Mouse (Mus musculus): ENCODE measurements around the gene Olfr507. TPM values are rescaled to one million over a fixed set of nuclear protein-coding genes. Genes with fewer than 3 reads are reported as not detected.
"Not testable (repeated sequence)": the region's sequence is repeated elsewhere in the genome, so short reads cannot be mapped to it uniquely, and the experiment has no call there.

The Olfr507 gene
- polyA plus RNA-seq (2012; rRNA removed) = not detected in 2 replicates

DNA sequence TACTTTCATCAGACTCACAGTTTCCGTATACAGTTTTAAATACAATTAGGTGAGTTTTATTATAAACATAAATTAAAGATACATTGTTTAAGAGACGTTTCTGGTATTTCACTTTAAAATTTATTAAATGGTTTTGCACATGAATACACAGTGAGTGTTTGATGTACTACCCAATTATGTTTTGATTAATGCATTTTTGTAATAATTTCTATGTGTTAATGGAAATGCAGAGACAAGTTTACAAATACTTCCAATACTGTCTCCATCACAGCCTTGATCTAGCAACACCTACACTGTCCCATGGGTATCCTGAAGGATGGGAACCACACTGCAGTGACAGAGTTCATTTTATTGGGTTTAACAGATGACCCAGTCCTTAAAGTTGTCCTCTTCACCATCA lies at the start of gene Olfr507:
TSS of gene Olfr507 (plus strand) at position 301 of the 400 bp plus-strand sequence.
- DNase-seq (ENCODE audit: extremely low spot score in 1 of 2, low spot score in 1 of 2) = no peak

DNA sequence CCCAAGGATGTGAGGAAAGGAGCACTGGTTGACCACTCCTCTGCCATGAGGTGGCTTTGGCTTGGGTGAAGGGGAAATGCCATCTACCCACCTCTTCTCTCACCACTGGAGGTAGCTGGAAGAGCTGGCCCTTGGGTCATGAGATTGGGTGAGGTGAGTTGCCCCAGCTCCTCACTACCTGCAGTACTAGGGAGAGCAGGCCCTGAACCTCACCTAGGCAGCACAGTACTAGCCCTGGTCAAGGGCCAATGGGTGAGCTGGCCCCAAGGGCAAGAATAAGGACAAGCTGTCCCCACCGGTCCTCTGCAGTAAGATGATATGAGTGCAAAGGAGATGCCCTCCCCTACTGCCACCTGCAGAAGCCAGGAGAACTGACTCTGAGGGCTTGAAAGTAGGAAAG lies 31.8 kb upstream of the Olfr507 start:
- no peak for DNase-seq (ENCODE audit: extremely low spot score in 1 of 2, low spot score in 1 of 2)

DNA sequence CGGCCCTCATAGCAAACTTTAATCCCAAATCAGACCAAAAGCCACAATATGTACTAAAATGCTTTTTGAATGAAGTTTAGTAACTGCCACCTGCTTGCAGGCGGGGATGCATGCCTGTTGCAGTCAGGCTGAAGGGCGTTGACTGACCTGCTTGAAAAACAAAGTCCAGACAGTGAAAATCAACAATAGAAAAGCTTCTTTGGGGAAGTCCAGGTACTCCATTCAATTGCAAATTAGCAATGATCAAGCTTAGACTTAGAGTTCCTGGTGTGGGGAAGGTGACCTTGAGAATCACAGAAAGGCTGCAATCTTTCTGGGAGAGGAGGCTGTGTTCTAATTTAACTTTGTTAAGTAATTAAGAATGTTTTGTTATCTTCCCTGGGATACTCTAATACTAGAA lies 19.7 kb upstream of the Olfr507 start:
- not testable (repeated sequence) for DNase-seq (ENCODE audit: extremely low spot score in 1 of 2, low spot score in 1 of 2)

DNA sequence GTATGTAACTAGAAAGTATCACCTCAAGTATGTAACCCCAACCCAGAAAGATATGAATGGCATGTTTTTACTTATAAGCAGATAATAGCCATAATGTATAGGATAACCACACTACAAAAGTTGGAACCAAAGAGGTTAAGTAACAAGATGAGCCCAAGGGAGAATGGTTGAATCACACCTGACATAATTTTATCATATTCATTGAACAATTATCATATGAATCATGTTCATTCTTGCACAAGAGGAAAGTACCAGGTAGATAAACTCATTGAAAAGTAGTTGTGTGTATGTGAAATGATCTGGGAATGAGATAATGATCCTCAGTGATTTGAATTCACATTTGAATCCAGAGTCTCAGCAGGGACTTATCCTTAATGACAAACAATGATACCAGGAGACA lies 11.1 kb upstream of the Olfr507 start, which contains the start of gene Olfr506:
TSS of gene Olfr506 (plus strand) at position 301 of the 400 bp plus-strand sequence.
- no peak for DNase-seq (ENCODE audit: extremely low spot score in 1 of 2, low spot score in 1 of 2)

DNA sequence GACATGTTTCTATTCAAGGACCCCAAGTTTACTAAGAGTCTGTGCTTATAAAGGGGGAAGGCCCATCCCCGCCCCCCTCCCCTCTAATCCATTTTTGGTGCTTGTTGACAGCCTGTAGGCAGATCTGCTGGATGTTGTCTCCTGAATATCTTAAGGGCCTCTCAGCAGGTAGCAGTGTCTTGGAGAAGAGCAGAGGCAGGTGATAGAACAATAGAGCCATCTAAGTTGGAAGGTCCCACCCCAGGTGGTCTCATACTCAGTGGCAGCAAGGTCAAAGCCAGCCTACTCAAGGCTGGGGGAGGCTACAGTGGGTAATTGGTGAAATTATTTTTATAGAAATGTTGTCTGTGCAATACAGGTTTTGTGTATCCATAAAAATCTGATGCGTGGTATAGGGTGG lies 7.5 kb upstream of the Olfr507 start:
- DNase-seq (ENCODE audit: extremely low spot score in 1 of 2, low spot score in 1 of 2) = no peak

DNA sequence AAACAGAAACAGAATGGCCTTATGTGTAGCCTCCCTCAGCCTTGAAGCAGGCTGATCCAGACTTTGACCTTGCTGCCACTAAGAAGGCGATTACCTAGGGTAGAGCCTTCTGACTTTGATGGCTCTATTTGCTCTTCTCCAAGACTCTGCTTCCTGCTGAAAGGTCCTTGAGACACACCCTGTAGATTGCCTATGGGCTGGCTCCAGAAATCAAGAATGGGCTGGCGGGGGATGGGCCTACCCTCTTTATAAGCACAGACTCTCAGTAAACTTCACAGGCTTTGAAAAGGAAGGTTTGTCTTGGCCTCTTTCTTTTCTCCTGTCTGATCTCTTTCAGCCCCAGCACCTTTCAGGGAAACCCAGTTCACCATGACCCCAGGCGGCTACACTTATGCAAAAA lies 4.8 kb upstream of the Olfr507 start:
- DNase-seq (ENCODE audit: extremely low spot score in 1 of 2, low spot score in 1 of 2) = not testable (repeated sequence)

DNA sequence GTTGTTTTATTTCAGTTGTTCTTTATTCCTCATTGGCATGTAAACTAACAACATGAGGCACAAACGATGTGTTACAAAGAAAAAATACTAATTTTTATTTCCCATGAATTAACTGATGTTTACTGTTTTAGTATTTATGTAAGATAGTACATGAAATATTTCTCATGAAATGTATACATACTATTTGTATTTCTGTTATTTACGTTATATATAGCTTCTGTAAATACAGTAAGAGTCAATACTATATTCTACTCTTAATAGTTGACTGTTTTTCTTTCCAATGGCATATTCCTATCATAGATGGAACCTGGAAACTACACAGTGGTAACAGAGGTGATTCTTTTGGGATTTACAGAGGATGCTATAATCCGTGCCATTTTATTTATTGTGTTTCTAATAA lies 8.1 kb downstream of the Olfr507 start, which contains the start of gene Olfr508:
TSS of gene Olfr508 (plus strand) at position 301 of the 400 bp plus-strand sequence.
- no peak for DNase-seq (ENCODE audit: extremely low spot score in 1 of 2, low spot score in 1 of 2)

DNA sequence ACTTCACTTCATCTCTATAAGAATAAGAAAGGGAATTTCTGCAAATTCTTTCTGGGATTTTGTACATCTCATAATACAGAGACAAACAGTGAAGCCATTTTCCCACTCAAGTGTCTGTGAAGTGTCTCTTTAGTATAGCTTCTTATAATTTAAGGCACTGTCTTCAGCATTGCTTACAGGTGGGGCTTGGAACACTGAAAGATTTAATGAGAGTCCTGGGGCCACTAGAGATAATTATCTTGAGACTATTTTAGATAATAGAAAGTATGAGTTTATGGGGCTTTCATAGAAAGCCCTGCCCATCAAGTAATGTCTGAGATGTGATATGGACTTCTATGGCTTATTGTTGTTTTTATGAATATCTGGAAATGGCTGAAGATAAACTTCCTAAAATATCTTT lies 30.2 kb downstream of the Olfr507 start, which contains the start of gene Olfr509:
TSS of gene Olfr509 (minus strand) at position 101 of the 400 bp plus-strand sequence.
- no peak for DNase-seq (ENCODE audit: extremely low spot score in 1 of 2, low spot score in 1 of 2)

DNA sequence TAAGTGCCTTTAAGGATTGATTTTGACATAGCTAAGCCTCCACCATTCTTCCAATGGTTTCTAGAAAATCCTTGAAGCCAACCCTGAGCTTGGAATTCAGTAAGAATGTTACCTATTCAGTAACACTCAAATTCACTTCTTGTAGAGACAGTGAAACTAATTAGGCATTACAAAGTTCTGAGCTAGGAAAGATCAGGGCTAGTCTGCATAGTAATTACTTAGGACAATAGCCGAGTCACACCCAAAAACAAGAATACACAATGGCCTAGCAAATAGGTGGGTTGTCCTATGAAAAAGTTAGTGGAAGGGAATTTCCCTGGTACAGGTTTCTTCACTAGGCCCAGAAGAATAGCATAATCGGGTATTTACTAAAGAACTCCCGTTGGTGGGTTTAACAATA lies 40.8 kb downstream of the Olfr507 start:
- no peak for DNase-seq (ENCODE audit: extremely low spot score in 1 of 2, low spot score in 1 of 2)

DNA sequence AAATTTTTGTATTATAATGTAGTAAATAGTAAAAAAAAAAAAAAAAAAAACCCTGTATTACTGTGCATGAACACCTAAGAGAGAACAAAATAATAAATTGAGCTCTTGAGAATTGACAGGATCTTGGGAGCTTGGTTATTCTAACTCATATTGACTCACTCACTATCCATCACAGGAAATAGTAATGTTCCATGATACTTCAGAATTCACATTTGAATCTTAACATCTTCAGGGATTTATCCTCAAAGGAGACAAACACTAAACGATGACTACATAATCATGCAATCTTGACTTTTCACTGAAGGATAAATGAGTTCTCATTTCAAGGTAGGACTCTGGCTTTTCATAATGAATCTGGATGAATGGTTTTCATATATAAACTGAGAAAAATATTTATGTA lies 44.5 kb downstream of the Olfr507 start, which contains the start of gene Olfr510:
TSS of gene Olfr510 (plus strand) at position 301 of the 400 bp plus-strand sequence.
- no peak for DNase-seq (ENCODE audit: extremely low spot score in 1 of 2, low spot score in 1 of 2)

DNA sequence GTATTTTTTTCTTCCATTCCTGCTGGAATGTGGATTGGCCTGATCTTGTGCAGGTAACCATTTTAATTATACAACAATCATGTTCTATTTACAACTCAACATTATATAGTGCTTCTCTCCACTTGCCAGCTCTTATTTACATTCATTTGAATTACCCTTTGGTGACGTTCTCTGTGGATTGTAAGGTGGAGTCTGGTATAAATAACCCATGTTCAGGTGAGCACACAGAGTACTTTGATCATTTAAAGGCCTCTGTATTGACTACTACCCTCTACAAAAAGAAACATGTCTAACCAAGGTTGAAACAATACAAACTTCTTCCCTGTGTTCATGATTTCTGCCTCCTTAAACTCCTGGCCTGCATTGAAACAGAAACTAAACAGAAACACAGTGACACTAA lies 49.4 kb downstream of the Olfr507 start:
- no peak for DNase-seq (ENCODE audit: extremely low spot score in 1 of 2, low spot score in 1 of 2)

Other genes with a start within 250 kb of the Olfr507 start
- gene Olfr495, start 228.6 kb upstream of the Olfr507 start, polyA plus RNA-seq (2012; rRNA removed) = not detected in 2 replicates
- not detected in 2 replicates for gene Olfr497, start 201.4 kb upstream of the Olfr507 start, polyA plus RNA-seq (2012; rRNA removed)
- gene Olfr498, start 156.5 kb upstream of the Olfr507 start, polyA plus RNA-seq (2012; rRNA removed) = not detected in 2 replicates
- gene Olfr502, start 96.7 kb upstream of the Olfr507 start, polyA plus RNA-seq (2012; rRNA removed) = 0.13 TPM in 1 of 2 replicates, not detected in the other
- not detected in 2 replicates for gene Olfr503, start 77.3 kb upstream of the Olfr507 start, polyA plus RNA-seq (2012; rRNA removed)
- gene Olfr504, start 56.0 kb upstream of the Olfr507 start, polyA plus RNA-seq (2012; rRNA removed) = not detected in 2 replicates
- not detected in 2 replicates for gene Olfr506, start 11.0 kb upstream of the Olfr507 start, polyA plus RNA-seq (2012; rRNA removed)
- gene Olfr508, start 8.2 kb downstream of the Olfr507 start, polyA plus RNA-seq (2012; rRNA removed) = not detected in 2 replicates
- gene Olfr509, start 30.1 kb downstream of the Olfr507 start, polyA plus RNA-seq (2012; rRNA removed) = 0.08 TPM in 1 of 2 replicates, not detected in the other
- gene Olfr510, start 44.6 kb downstream of the Olfr507 start, polyA plus RNA-seq (2012; rRNA removed) = 0.10 TPM in 1 of 2 replicates, not detected in the other
- not detected in 2 replicates for gene Olfr512, start 91.5 kb downstream of the Olfr507 start, polyA plus RNA-seq (2012; rRNA removed)
- not detected in 2 replicates for gene Olfr513, start 129.2 kb downstream of the Olfr507 start, polyA plus RNA-seq (2012; rRNA removed)
- gene Olfr514, start 204.2 kb downstream of the Olfr507 start, polyA plus RNA-seq (2012; rRNA removed) = not detected in 2 replicates
- not detected in 2 replicates for gene Olfr516, start 228.7 kb downstream of the Olfr507 start, polyA plus RNA-seq (2012; rRNA removed)